Mouse (Mus musculus) natural killer cell, adult 2 months (primary cell): ENCODE data around the gene Hoxd3.
A peak's percentile ranks its signal among the peaks of the same experiment; 100 is the strongest.

Experiments used
- DNase-seq, 2 experiments: peaks; one replicate each; pipeline ENCODE4 v3.0.0; 2022; ENCODE audit warnings: low spot score in 2 of 2

The Hoxd3 gene

GRCm38 (mm10) chr2:74711721-74712621 lies at the start of gene Hoxd3, which contains the start of gene Hoxd4:
Hoxd3 (plus strand) TSS chr2:74711927.
Hoxd4 (plus strand) TSS chr2:74711929.
- no peak for DNase-seq

GRCm38 (mm10) chr2:74663291-74663925 lies 48.3 kb upstream of the Hoxd3 start:
- no peak for DNase-seq

- no peak for DNase-seq
These were observed 45.3 kb upstream of the Hoxd3 start for GRCm38 (mm10) chr2:74666411-74666810.

DNA sequence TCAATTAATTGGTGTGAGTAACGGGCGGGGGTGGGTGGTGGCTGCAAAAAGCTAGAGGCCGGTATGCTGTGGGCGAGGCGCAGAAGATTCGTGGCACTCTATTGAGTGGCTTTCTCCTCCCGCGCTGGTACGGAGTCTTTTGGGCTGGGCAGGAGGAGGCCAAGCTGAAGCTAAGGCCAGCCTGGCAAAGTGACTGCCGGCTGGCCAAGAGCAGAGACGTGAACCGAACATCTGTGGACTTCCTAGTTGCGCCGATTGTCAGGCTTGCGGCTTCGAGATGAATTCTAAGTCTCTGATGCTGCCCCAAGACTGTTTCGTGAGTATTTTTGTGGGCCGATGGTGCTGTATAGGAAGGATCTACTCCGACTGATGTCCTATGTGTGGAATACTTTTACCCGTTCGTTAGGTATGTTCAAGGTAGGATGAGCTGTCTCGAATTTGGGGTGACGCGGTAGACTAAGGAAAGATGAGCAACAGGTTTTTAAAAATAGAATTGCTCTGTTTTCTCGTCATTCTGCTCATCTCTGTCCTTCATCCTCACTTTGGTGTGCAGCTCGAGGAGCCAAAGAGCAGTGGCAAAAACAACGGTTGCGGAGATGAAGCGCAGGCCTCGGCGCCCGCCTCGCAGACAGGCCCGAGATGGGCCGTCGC lies 44.4 kb upstream of the Hoxd3 start:
- no peak for DNase-seq

- DNase-seq, result no peak
These were observed 43.8 kb upstream of the Hoxd3 start, which contains the start of gene Hoxd13 for GRCm38 (mm10) chr2:74667842-74668357. Hoxd13 (plus strand) TSS chr2:74668310.

DNA sequence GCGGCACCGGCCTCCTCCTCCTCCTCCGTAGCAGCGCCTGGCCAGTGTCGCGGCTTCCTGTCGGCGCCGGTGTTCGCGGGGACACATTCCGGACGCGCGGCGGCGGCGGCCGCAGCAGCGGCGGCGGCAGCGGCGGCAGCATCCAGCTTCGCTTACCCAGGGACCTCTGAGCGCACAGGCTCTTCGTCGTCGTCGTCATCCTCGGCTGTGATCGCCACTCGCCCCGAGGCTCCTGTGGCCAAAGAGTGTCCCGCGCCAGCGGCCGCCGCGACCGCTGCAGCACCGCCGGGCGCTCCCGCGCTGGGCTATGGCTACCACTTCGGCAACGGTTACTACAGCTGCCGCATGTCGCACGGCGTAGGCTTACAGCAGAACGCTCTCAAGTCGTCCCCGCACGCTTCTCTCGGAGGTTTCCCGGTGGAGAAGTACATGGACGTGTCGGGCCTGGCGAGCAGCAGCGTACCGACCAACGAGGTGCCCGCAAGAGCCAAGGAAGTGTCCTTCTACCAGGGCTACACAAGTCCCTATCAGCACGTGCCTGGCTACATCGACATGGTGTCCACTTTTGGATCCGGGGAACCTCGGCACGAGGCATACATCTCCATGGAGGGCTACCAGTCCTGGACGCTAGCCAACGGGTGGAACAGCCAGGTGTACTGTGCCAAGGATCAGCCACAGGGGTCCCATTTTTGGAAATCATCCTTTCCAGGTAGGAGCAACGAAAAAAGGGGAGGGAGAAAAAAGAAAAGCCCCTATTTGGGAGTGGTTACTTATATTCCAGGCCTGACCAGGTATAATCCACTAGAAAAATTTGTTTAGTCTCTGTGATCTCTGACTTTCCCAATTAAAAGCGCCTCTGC lies 43.1 kb upstream of the Hoxd3 start:
- DNase-seq, result no peak

GRCm38 (mm10) chr2:74669230-74669578 lies 42.5 kb upstream of the Hoxd3 start:
- no peak for DNase-seq

- DNase-seq, result no peak
These were observed 42.0 kb upstream of the Hoxd3 start for GRCm38 (mm10) chr2:74669650-74670235.

DNA sequence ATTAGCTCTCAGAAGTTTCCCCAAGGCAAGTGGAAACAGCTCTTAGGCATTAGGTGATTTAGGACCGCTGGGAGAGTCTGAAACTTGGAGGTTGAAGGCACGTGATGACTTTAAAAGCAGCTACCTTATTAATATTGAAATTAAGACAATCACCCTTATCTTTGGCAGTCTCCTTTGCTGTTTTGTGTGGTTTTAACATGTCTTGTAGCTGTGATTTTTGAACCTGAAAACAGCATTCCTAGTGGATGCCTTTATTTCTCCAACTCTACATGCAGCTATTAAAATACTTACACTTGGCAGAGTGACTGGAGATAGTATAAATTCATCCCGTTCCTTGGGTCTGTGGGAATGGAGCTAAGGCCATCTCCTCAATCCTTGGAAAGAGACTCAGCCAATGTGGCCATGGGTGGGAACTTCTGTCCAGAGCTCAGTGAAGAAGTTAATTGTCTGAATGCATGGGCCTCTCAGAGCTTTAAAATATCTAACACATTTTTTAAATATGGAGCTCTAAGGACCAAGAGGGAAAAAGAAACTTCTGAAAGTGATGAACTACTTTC lies 41.0 kb upstream of the Hoxd3 start:
- no peak for DNase-seq

DNA sequence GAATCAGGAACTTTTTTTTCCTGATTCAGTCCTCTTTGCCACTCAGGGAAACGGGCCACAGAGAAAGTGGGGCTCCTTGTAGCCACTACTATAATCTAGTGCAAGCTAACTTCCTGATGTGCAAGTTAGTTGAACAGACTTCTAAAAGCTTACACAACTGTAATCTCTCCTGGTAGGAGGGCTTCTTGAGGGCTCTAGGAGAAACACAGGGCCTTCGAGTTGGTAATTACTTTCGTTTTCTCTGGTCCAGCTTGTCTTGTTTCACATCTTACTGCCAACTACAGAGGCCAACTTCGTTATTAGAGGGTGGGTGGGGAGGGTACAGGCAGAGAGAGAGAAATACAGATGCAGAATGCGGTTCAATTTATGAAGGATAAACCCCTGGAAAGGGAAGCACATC lies 39.9 kb upstream of the Hoxd3 start:
- DNase-seq, result no peak

- DNase-seq, result peak; percentile 47 to 53
These were observed 39.0 kb upstream of the Hoxd3 start for GRCm38 (mm10) chr2:74672481-74673362.

GRCm38 (mm10) chr2:74673835-74674425 lies 37.8 kb upstream of the Hoxd3 start:
- no peak for DNase-seq

DNA sequence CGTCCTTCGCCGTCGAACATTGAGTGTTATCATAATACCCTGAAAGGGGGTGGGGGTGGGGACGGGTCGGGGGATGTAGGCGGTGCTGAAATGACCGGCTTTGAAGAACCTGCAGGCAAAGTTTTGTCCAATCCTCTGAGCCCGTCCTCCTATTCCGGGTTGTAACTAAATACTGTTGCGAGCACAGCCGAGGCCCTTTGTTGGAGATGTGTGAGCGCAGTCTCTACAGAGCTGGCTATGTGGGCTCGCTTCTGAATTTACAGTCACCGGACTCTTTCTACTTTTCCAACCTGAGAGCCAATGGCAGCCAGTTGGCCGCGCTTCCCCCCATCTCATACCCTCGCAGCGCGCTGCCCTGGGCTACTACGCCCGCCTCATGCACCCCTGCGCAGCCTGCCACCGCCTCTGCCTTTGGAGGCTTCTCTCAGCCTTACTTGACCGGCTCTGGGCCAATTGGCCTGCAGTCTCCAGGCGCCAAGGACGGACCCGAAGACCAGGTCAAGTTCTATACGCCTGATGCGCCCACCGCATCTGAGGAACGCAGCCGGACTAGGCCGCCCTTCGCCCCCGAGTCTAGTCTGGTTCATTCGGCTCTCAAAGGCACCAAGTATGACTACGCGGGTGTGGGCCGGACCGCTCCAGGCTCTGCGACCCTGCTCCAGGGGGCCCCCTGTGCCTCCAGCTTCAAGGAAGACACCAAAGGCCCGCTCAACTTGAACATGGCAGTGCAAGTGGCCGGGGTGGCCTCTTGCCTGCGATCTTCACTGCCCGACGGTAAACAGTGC lies 36.7 kb upstream of the Hoxd3 start, which contains the start of gene Hoxd12:
Gene Hoxd12 (plus strand): TSS at position 133 of the 785 bp plus-strand sequence.
- DNase-seq, result no peak

DNA sequence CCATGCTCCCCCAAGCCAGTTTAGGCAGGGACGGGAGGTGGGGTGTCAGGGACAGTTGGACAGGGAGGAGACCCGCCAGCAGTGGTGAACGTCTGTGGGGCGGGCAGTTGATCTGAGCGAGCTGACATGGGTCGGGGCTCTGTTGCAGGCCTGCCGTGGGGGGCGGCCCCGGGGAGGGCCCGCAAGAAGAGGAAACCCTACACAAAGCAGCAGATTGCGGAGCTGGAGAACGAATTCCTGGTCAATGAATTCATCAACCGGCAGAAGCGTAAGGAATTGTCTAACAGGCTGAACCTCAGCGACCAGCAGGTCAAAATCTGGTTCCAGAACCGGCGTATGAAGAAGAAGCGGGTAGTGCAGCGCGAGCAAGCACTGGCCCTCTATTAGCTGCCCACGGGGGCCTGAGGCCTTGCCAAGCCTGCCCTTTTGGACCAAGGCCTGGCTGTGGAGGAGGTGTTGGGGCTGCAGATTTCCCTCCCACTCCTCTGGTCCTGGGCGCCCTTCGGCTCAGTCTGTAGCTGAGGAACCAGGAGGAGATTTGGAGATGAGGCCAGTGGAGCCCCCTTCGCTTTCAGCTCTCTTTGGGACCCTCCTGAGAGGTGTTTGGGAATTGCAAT lies 36.0 kb upstream of the Hoxd3 start:
- DNase-seq, result no peak

- no peak for DNase-seq
These were observed 35.2 kb upstream of the Hoxd3 start for GRCm38 (mm10) chr2:74676376-74677052.

DNA sequence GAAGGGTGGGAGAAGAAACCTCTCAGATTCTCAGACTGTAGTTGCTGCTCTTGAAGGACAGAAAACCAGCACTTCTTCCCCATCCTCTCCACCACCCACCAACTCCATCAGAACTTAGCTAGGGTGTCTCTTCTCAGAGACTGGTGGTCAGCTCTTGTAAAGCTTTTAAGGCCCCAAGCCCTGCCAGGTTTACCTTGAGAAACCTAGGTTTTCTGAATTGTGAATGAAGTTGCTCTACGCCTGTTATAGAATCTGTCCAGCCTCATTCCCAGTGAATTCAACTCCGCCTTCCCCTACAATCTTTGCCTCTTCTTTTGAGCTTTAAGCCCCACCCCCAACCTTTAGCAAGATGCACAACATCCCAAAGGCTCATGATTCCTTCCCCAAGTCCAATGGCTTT lies 34.6 kb upstream of the Hoxd3 start:
- DNase-seq, result no peak

DNA sequence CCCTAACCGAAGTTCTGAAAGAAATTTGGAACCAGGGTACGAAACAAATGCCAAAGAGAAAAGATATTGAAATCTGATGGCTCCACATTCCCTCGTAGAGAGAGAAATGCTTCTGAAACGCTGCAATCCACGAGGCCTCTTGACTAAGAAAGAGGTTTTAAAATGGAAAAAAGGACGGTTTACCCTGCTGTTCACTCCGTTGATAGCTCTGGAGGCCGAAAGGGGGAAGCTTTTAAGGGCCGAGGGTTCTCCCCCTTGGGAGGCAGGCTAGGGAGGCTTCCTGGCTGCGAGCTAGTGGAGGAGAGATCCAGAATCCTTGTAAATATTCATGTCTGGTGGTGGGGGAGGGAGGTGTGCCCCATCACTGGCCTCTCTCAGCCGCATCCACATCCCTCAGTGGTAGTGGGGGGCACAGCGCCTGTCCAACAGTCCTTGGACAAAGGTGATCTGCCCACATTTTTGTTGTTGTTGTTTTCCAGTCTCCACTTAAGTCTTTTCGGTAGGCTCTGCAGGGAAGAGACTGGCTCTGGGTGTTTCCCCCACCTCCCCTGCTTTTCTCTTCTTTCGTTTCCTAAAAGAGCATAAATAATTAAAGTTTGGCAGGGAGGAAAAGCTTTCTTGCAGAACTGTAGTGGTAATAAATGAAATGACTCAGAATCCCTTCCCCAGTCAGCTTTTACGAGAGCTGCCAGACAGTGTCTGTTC lies 32.7 kb upstream of the Hoxd3 start, which contains the start of gene Hoxd11:
Gene Hoxd11 (plus strand): TSS at position 667 of the 705 bp plus-strand sequence.
- DNase-seq, result no peak
